Mouse (Mus musculus): Measurements from ENCODE around the gene Ccdc85c.

The Ccdc85c gene

GRCm38 (mm10) chr12:108292957-108293356, 17.7 kb upstream of the Ccdc85c start:
- DNase-seq: peak; percentile 82 to 83

DNA sequence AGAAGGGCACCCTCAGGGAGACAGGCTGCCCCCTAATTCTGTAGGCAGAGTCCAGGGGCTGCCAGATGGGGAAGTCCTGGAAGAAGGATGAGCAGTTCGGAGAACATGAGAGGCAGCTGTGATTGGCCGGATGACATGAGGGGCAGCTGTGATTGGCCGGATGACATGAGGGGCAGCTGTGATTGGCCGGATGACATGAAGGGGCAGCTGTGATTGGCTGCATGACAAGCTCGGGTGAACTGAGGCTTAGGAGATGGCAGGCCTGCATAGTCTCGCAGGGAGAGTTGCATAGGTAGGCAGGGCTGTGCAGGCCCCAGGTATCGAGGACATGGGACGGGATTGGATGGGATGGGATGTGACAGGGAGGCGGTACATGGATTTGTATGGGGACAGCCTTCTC, 17.2 kb upstream of the Ccdc85c start:
- DNase-seq: no peak

- DNase-seq: no peak
Measured at GRCm38 (mm10) chr12:108288127-108288880, 13.1 kb upstream of the Ccdc85c start.

GRCm38 (mm10) chr12:108287011-108287410, 11.8 kb upstream of the Ccdc85c start:
- DNase-seq: peak; percentile 47 to 63

DNA sequence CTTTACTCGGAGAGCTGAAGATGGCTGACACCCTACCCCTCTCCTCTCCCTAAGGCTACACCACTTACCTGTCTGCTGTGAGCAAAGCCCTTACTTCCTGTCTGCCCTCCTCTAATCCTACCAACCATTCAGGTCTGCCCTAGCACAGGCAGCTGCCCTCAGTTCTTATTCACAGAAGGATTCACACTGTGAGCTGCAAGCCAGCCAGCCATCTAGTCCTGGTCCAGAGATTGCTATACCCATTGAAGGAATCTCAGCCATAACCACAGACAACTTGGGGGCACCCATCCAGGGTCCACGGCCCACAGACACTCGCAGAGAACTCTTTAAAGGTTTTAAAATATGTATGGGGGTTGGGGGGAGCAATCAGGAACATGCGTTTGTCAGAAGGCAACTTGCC, 11.2 kb upstream of the Ccdc85c start:
- DNase-seq: no peak

DNA sequence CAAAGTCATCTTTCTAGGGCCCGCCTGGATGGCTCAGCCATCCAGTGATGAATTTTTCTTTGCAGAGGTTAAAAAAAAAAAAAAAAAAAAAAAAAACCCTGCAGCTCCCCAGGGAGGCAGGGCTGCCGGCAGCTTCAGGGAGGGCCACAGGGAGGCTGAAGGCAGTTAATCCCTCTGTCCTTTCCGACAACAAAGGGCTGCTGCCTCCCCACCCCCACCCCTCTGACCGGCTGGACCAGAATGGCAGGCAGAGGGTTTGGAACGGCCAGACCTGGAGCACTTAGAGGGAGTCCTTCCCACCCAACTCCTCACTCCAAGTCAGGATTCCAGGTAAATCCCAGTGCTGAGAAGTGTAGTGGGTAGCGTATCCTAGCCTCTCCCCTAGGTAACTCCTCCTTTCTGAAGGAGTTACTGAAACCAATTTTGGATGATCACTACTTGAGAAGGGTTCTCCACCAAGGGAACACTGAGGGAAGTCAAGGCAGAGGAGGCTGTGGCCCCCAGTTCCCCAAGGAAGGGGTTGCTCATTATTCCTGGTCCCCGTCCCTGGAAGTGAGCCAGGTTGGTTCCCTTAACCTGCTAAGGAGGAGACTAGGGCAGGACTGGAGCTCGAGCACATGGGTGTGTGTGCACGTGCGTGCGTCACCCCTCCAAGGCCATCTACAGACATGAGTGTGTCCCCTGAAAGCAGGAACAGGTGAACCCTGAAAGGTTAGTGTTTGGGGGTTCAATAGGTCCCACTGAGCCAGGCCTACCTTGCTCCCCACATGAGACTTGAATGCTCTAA, 10.2 kb upstream of the Ccdc85c start:
- no peak for DNase-seq

DNA sequence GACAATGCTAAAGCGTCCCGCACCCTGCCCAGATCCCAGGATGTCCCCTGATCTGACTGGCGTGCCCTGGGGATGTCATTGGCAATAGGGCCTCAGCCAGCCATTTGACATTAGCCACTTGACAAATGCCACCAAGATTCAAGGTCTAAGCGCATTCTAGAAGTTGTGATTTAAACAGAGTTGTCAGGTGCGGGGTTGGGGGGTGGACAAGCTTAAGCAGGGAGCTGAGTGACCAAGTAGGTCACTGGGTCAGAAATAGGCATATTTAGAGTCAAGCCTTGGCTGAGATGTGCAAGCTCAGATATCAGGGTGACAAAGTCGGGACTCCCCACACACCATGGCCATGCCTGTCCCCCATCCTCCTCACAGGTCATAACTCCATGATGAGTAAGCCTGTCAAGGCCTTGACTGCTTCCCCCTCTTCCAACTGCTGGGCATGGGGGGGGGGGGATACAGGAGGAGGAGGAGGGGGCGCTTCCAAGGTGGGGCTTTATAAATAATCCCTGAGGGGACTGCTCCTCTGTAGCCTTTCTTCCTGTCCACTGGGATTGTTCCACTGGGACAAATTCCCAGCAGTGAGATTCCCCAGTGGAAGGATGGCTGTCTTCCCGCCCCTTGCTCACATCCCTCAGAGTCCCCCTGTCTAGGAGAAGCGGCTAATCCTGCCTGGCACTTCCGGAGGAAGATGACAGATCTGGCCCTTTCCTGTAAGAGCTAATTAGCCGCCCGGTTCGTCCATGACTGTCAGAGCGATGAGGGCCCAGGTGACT, 9.4 kb upstream of the Ccdc85c start:
- DNase-seq: no peak

DNA sequence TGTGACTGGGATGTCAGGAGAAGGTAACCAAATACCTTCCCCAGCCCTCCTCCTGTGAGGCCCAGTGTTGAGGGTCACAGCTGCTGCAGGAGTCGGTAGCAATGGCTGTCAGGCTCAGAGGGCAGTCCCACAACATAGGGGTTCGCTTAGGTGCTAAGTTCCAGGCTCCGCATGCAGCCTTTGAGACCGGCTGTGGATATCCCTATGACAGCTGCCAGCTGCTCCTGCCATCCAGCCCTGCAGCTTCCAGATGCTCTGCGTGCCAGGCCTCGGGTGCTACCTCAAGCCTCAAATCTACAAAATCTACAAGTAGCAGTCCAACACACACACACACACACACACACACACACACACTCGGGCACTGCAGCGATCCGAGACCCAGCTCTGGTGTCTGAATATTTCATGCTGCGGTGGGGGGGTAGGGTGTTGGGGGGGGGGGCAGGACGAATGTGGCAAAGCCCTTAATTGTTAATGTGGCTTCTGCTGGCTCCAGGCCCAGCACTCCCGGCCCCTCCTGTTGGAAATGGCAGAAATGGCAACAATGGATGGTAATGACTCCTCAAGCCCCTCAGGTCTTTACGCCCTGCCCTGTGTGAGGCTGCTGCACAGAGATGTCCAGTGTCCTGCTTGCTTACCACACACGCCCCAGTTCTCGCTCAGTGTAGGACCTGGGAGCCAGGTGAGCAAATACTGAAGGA, 3.1 kb upstream of the Ccdc85c start:
- no peak for DNase-seq

DNA sequence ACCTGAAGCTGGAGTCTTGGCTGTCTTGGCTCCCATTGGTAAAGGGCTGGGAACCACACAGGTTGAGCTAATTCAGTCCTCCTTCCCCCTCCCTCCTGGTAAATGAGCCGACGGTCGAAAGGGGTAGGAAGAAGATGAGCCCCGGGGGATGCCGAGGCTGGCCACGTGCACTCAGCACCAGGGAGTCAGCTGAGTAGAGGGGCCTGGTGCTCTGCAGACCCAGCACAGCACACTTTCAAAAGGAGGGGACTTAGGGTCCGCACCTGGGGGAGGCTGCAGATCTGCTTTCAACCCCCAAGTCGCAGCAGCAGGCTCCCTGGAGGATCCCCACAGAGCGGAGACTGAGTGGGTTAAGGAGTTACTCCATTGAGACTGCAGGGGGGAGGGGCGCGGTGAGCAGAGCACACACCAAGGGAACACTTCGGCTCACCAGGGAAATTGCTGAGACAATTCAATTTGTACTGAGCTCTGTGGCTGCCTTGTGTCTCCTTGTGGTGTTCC, 2.2 kb upstream of the Ccdc85c start:
- peak in 1 of 2 experiments; percentile 32 for DNase-seq

GRCm38 (mm10) chr12:108275920-108276822, 946 bp upstream of the Ccdc85c start:
- DNase-seq: peak; percentile 73 to 76

GRCm38 (mm10) chr12:108275508-108275890, 274 bp upstream of the Ccdc85c start:
- peak; percentile 96 to 99 for DNase-seq

- peak in 1 of 2 experiments; percentile 36 for DNase-seq
Measured at GRCm38 (mm10) chr12:108274313-108274595, 971 bp downstream of the Ccdc85c start.

DNA sequence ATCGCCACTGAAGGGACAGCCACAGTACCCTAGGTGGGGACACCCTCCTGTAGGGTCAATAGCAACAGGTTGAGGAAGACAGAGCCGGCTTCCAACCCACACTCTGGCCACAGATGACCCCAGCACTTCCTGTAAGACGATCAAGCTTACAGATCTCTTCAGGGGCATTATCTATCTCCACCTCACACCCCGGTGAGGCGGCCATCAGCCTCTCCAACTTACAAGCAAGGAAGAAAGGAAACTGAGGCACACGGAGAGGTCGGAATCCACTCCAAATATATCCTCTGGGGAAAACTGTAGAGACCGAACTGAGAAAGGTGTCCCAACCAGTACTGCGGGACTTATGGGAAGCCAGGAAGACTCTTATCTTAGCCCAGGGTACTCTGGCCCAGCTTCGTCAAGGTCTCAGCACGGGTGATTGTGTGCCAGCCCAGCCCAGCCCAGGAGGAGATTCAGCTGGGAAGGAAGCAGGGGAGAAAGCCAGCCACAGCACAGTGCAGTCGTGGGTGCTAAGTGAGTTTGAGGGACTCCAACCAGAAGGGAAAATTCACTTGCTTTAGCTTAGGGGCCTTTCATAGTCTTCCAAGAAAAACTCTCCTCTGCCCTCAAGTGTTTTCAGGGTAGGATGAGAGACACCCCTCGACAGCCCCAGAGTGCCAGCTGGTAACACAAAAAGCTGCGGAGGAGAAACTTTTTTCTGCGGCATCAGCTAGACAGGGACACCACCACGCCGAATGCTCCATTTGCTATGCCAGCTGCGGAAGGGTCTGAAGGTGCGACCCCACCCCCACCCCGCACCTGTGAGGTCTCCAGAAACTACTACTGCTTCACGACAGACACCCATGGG, 1.5 kb downstream of the Ccdc85c start:
- no peak for DNase-seq

GRCm38 (mm10) chr12:108272143-108272635, 3.0 kb downstream of the Ccdc85c start:
- no peak for DNase-seq

DNA sequence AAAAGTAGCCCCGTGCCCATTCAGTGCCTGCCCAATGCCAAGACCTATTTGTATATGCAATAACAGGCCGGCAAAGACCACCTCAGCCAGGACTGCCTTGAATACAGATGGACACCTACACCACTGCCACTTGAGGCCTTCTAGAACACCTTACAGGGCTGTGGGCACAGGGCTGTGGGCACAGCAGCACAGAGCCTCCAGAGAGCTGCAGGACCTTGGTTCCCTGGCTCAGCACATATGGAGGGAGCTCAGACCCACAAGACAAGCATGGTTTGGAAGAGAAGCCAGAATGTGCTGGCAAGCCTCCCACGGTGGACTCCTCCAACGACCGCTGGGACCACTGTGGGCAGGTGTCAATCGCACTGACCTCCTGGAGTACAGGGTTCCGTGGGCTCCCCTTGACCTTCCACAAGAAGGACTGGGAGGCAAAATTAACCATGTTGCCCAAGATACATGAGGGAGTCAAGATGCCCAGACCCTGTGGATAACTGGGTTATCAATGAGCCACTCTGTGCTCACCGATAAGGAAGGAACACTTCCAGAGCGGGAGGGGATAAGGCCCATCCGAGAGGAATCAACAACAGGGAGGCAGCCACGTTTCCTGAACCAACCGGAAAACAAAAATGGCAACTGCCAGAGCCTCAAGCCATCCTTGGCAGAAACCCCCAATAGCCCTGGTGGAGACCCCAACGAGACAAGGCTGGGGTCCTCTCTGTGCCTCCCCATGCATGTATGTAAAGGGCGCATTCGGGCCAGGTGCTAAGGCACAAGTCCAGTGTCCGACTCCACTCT, 3.7 kb downstream of the Ccdc85c start:
- peak in 1 of 2 experiments; percentile 45 for DNase-seq

GRCm38 (mm10) chr12:108270240-108270919, 4.8 kb downstream of the Ccdc85c start:
- DNase-seq: no peak

GRCm38 (mm10) chr12:108269699-108270098, 5.5 kb downstream of the Ccdc85c start:
- no peak for DNase-seq

GRCm38 (mm10) chr12:108268970-108269369, 6.3 kb downstream of the Ccdc85c start:
- no peak for DNase-seq

- DNase-seq: no peak
Measured at GRCm38 (mm10) chr12:108267653-108268052, 7.6 kb downstream of the Ccdc85c start.
